Mouse (Mus musculus): ENCODE data around the gene Ahsa2. TPM values are rescaled to one million over a fixed set of nuclear protein-coding genes. Genes with fewer than 3 reads are reported as not detected.

Ahsa2 gene
- 10 to 100 TPM; 19.0 to 28.1 TPM for total RNA-seq (2023)

GRCm38 (mm10) chr11:23497718-23498509, at the start of gene Ahsa2:
TSS of gene Ahsa2 (minus strand) at chr11:23498030.

GRCm38 (mm10) chr11:23520473-23521205, 22.8 kb upstream of the Ahsa2 start, which contains the start of gene 1700093K21Rik:
TSS of gene 1700093K21Rik (minus strand) at chr11:23521155.

Other genes starting within 250 kb of the Ahsa2 start
- gene Xpo1, start 242.0 kb downstream of the Ahsa2 start, total RNA-seq (2023) = 10 to 100 TPM; 78.6 to 81.9 TPM
- 10 to 100 TPM; 46.2 to 52.6 TPM for gene Usp34, start 191.1 kb downstream of the Ahsa2 start, total RNA-seq (2023)
- not detected for gene 1700093K21Rik, start 23.1 kb upstream of the Ahsa2 start, total RNA-seq (2023)
- gene 0610010F05Rik, start 135.6 kb upstream of the Ahsa2 start, total RNA-seq (2023) = 1 to 10 TPM; 6.4 to 7.6 TPM
- 10 to 100 TPM; 13.1 to 13.4 TPM for gene Pus10, start 167.6 kb upstream of the Ahsa2 start, total RNA-seq (2023)
- 10 to 100 TPM; 15.0 to 15.7 TPM for gene Pex13, start 167.9 kb upstream of the Ahsa2 start, total RNA-seq (2023)

Data from neutrophil, adult 83 days (primary cell).